Mouse (Mus musculus): ENCODE data around the gene Rab40b. TPM values are rescaled to one million over a fixed set of nuclear protein-coding genes. Genes with fewer than 3 reads are reported as not detected.

The Rab40b gene
- polyA plus RNA-seq, 1 experiment from 2014 or later = 5.1 TPM

GRCm38 (mm10) chr11:121306608-121307007, 81.4 kb downstream of the Rab40b start:
- H3K36me3 ChIP-seq (ENCODE audit: control insufficient read depth, insufficient read depth, low read length) = peaks cover 25% of the 10 kb centered on the region
- no peak overlapping the region for H3K27ac ChIP-seq (ENCODE audit: low read length)
- no peak overlapping the region for H3K9ac ChIP-seq (ENCODE audit: low read depth, low read length)
- no peaks in the 10 kb centered on the region for H3K4me1 ChIP-seq (ENCODE audit: control insufficient read depth, insufficient read depth, low read length)
- H3K27me3 ChIP-seq (replicated peaks; ENCODE audit: control insufficient read depth, insufficient read depth, low read length) = no peaks in the 10 kb centered on the region
- H3K4me3 ChIP-seq (ENCODE audit: low read length) = no peak overlapping the region
- 95% methylated on average over 8 of the region's 8 CpGs for WGBS
- no peak overlapping the region for H3K4me2 ChIP-seq (ENCODE audit: low read depth, low read length)
- ATAC-seq = no peak
- H3K9me3 ChIP-seq (ENCODE audit: control insufficient read depth, low read length) = peaks cover 6% of the 10 kb centered on the region; the same call in 1 of the 2 replicates

Small RNAs within 50 kb of the gene (microRNA-seq; reads per million reads assigned to microRNA genes)
- gene Mir7236 = not detected

Other genes starting within 250 kb of the Rab40b start
- not detected in 2 replicates for gene Tex19.1, start 242.1 kb downstream of the Rab40b start, polyA plus RNA-seq (2015; fragmentation: Nextera tagmentation; extraction: Ambion mirVana)
- not detected in 2 replicates for gene Uts2r, start 228.0 kb downstream of the Rab40b start, polyA plus RNA-seq (2015; fragmentation: Nextera tagmentation; extraction: Ambion mirVana)
- 9.7 and 10.1 TPM in 2 replicates for gene Hexdc, start 183.8 kb downstream of the Rab40b start, polyA plus RNA-seq (2015; fragmentation: Nextera tagmentation; extraction: Ambion mirVana)
- gene Ogfod3, start 183.5 kb downstream of the Rab40b start, polyA plus RNA-seq (2015; fragmentation: Nextera tagmentation; extraction: Ambion mirVana) = 31.2 and 32.0 TPM in 2 replicates
- gene Cybc1, start 158.9 kb downstream of the Rab40b start, polyA plus RNA-seq (2015; fragmentation: Nextera tagmentation; extraction: Ambion mirVana) = 33.8 and 36.5 TPM in 2 replicates
- 52.2 and 52.6 TPM in 2 replicates for gene Narf, start 151.0 kb downstream of the Rab40b start, polyA plus RNA-seq (2015; fragmentation: Nextera tagmentation; extraction: Ambion mirVana)
- 4.4 and 4.6 TPM in 2 replicates for gene Foxk2, start 128.3 kb downstream of the Rab40b start, polyA plus RNA-seq (2015; fragmentation: Nextera tagmentation; extraction: Ambion mirVana)
- 76.7 and 80.6 TPM in 2 replicates for gene Wdr45b, start 33.8 kb downstream of the Rab40b start, polyA plus RNA-seq (2015; fragmentation: Nextera tagmentation; extraction: Ambion mirVana)
- 3.8 and 5.3 TPM in 2 replicates for gene Fn3krp, start 33.1 kb upstream of the Rab40b start, polyA plus RNA-seq (2015; fragmentation: Nextera tagmentation; extraction: Ambion mirVana)
- 1.6 and 1.8 TPM in 2 replicates for gene Fn3k, start 46.7 kb upstream of the Rab40b start, polyA plus RNA-seq (2015; fragmentation: Nextera tagmentation; extraction: Ambion mirVana)
- gene Tbcd, start 63.7 kb upstream of the Rab40b start, polyA plus RNA-seq (2015; fragmentation: Nextera tagmentation; extraction: Ambion mirVana) = 35.3 and 36.7 TPM in 2 replicates
- gene Zfp750, start 131.1 kb upstream of the Rab40b start, polyA plus RNA-seq (2015; fragmentation: Nextera tagmentation; extraction: Ambion mirVana) = 0.50 and 0.62 TPM in 2 replicates

Measured in intestine, embryonic 16.5 days (tissue).